Mouse (Mus musculus) embryonic facial prominence, embryonic 14.5 days (tissue): ENCODE results near the gene Pdzd7. TPM values are rescaled to one million over a fixed set of nuclear protein-coding genes. Genes with fewer than 3 reads are reported as not detected.
A peak's percentile ranks its signal among the peaks of the same experiment; 100 is the strongest.

Source experiments
- ATAC-seq: fragments of 200-750 bp; cut with Nextera tagmentation; 2 replicates; pipeline ENCODE4 v1.8.0; 2017; ENCODE audit warnings: low read depth, moderate number of reproducible peaks, moderate TSS enrichment
- DNase-seq: peaks from one replicate; pipeline ENCODE4 v3.0.0-alpha.2; 2015; ENCODE audit warnings: low spot score
- H3K27ac ChIP-seq: fragments of 300-500 bp; sonication (generic); replicated peaks from 2 replicates; pipeline ENCODE4 v1.5.1; 2014; ENCODE audit warnings: low read depth, mild to moderate bottlenecking, low read length, moderate library complexity
- H3K27me3 ChIP-seq: fragments of 300-500 bp; sonication (generic); replicated peaks from 2 replicates; pipeline ENCODE4 v1.6.1; 2014; ENCODE audit warnings: low read length; ENCODE audit not compliant: control insufficient read depth, insufficient read depth
- H3K36me3 ChIP-seq: fragments of 300-500 bp; sonication (generic); 2 replicates; pipeline ENCODE4 v1.6.1; 2014; ENCODE audit warnings: low read length, mixed read lengths; ENCODE audit not compliant: control insufficient read depth, insufficient read depth
- H3K4me1 ChIP-seq: fragments of 300-500 bp; sonication (generic); 2 replicates; pipeline ENCODE4 v1.6.1; 2014; ENCODE audit warnings: antibody characterized with exemption, low read length; ENCODE audit not compliant: control insufficient read depth, insufficient read depth
- H3K4me2 ChIP-seq: fragments of 300-500 bp; sonication (generic); 2 replicates; pipeline ENCODE4 v1.6.1; 2014; ENCODE audit warnings: low read depth, mild to moderate bottlenecking, low read length, moderate library complexity, mixed read lengths
- H3K4me3 ChIP-seq: fragments of 300-500 bp; sonication (generic); 2 replicates; pipeline ENCODE4 v1.5.1; 2014; ENCODE audit warnings: low read depth, mild to moderate bottlenecking, low read length
- H3K9ac ChIP-seq: fragments of 300-500 bp; sonication (generic); 2 replicates; pipeline ENCODE4 v1.6.1; 2014; ENCODE audit warnings: low read depth, mild to moderate bottlenecking, low read length, moderate library complexity, mixed read lengths
- H3K9me3 ChIP-seq: fragments of 300-500 bp; sonication (generic); 2 replicates; pipeline ENCODE4 v1.6.1; 2016; ENCODE audit warnings: low read length; ENCODE audit not compliant: control insufficient read depth
- WGBS: fragments of 180-500 bp; shearing (Covaris S2); extraction: QIAGEN DNeasy Blood & Tissue Kit; methylation state at CpG from one replicate; pipeline ENCODE4 v1.1.7; 2014; 5-methylcytosine and 5-hydroxymethylcytosine counted together
- polyA plus RNA-seq: library from polyadenylated mRNA; unstranded; fragments of >200 nt; fragmentation: Nextera tagmentation; extraction: Ambion mirVana; gene quantifications from 2 replicates; pipeline ENCODE4 v1.2.1, GENCODE M21; 2014

Pdzd7 gene
- polyA plus RNA-seq: 0.32 and 0.67 TPM in 2 replicates

DNA sequence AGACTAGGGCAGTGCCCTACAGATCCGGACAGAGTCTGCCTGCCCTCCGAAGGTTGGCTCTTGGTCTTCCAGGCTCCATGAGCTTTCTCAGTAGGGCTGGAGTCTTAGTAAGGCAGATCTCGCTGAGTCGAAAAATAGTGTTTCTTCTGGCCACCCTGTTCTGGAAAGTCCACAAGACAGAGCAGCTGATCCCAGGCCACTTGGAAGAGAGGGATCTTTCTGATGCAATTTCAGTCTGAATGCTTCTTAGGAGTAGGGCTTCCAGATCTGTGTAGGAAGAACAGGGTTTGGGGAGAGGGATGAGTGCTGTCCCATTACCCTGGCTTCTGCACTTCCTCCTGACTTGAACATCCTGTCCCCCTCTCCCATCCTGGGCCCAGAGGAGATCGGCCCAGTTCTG is at the start of gene Pdzd7:
TSS of gene Pdzd7 (minus strand) at position 67 of the 400 bp plus-strand sequence.
- Histone ChIP-seq H3K27me3 (peaks cover 7% of the 10 kb centered on the region; the same call in 1 of the 2 replicates), H3K9me3 (no peaks in the 10 kb centered on the region), H3K9ac (peak within 1 kb of the TSS; percentile 70), H3K4me1 (peaks cover 20% of the 10 kb centered on the region), H3K36me3 (peaks cover 10% of the 10 kb centered on the region), H3K27ac (no peak within 1 kb of the TSS; the same call in 1 of the 2 replicates), H3K4me2 (peak within 1 kb of the TSS; percentile 79), H3K4me3 (peak within 1 kb of the TSS; percentile 51)
- DNase-seq: no peak
- WGBS: 63% methylated on average over 5 of the region's 5 CpGs
- ATAC-seq: no peak

DNA sequence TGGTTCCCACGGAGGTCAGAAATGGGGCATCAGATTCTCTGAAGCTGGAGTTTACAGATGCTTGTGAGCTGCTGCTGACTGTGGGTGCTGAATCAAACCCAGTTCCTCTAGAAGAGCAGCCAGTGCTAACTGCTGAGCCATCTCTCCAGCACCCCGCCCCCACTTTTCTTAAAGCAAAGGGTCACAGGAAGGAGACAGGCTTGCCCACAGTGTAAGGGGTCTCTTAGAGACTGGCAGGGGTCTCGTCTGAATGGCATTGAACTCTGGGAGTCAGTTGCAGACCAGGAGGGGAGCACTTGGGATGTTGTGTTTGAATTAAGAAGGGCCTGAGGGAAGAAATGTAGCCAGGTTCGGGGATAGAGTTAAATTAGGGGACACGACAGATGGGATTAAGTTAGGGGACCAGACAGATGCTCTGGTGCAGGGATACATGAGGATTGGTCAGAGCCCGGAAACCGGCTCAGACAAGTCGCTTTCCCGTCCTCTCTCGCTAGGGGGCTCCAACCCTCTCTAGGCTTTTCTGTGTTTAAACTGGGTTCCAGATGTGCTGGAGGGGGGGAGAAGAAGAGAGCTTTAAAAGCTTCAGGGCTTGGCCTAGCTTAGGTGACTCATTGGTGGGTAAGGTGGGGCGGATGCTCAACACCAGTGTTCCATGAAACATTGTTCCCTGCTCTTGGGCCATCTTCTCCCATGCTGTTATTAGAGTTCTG is 36.5 kb upstream of the Pdzd7 start:
- no peak for ATAC-seq
- Histone ChIP-seq H3K4me1 (peaks cover 20% of the 10 kb centered on the region), H3K27ac (no peak overlapping the region), H3K9me3 (no peaks in the 10 kb centered on the region), H3K36me3 (no peaks in the 10 kb centered on the region), H3K27me3 (peaks cover 50% of the 10 kb centered on the region), H3K4me3 (no peak overlapping the region), H3K9ac (no peak overlapping the region), H3K4me2 (no peak overlapping the region)
- 13% methylated on average over 11 of the region's 11 CpGs for WGBS
- peak; percentile 51 for DNase-seq

DNA sequence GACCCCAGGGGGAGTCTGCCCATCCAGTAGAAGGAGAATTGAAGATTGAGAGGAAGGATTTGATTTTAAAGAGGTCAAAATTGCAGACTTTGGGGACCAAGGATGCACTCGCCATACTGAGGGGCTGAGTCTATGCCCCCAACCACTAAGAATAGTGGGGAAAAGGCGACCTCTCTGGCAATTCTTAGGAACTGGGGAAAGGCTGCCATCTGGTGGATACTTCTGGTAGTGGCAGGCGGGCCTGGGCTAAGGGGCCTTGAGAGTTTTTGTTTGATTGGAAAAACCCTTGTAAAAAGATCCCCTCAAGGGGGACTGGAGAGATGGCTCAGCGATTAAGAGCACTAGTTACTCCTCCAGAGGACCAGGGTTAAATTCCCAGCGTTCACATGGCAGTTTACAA is 35.8 kb upstream of the Pdzd7 start:
- 3% methylated on average over 5 of the region's 5 CpGs for WGBS
- no peak overlapping the region for H3K27ac ChIP-seq
- peak overlapping the region; percentile 99 for H3K4me2 ChIP-seq
- H3K9ac ChIP-seq: 0 out of 2 replicates have a peak overlapping the region, but pooled peaks have one; percentile 50
- H3K27me3 ChIP-seq: peaks cover 57% of the 10 kb centered on the region
- ATAC-seq (no peak), DNase-seq (peak; percentile 60)
- peak overlapping the region; percentile 22; the same call in 1 of the 2 replicates for H3K4me3 ChIP-seq
- H3K36me3 ChIP-seq: no peaks in the 10 kb centered on the region
- H3K9me3 ChIP-seq: no peaks in the 10 kb centered on the region
- peaks cover 27% of the 10 kb centered on the region for H3K4me1 ChIP-seq

DNA sequence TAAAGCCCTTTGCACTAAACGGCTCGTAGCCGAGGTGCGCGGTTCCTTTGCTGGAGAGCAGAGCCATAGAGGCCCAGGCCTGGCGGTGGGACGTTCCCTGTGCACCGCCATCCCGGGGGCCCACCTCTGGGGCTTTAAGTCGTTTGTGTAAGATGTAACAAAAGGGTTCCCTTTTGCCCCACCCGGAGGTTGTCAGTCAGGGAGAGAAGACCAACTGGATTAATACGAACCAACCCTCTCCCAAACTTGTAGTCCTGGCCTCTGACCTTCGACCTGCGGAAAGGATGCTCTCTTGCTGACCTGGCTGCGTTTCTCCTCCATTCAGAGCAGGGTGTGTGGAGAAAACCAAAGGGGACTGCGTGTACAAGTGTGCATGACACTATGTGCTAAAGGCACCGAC is 35.2 kb upstream of the Pdzd7 start:
- Histone ChIP-seq H3K36me3 (no peaks in the 10 kb centered on the region), H3K27me3 (peaks cover 62% of the 10 kb centered on the region), H3K27ac (no peak overlapping the region), H3K4me2 (peak overlapping the region; percentile 99), H3K4me1 (peaks cover 33% of the 10 kb centered on the region), H3K9ac (peak overlapping the region; percentile 50), H3K4me3 (peak overlapping the region; percentile 22), H3K9me3 (no peaks in the 10 kb centered on the region)
- ATAC-seq: no peak
- DNase-seq: no peak
- 3% methylated on average over 17 of the region's 17 CpGs for WGBS

DNA sequence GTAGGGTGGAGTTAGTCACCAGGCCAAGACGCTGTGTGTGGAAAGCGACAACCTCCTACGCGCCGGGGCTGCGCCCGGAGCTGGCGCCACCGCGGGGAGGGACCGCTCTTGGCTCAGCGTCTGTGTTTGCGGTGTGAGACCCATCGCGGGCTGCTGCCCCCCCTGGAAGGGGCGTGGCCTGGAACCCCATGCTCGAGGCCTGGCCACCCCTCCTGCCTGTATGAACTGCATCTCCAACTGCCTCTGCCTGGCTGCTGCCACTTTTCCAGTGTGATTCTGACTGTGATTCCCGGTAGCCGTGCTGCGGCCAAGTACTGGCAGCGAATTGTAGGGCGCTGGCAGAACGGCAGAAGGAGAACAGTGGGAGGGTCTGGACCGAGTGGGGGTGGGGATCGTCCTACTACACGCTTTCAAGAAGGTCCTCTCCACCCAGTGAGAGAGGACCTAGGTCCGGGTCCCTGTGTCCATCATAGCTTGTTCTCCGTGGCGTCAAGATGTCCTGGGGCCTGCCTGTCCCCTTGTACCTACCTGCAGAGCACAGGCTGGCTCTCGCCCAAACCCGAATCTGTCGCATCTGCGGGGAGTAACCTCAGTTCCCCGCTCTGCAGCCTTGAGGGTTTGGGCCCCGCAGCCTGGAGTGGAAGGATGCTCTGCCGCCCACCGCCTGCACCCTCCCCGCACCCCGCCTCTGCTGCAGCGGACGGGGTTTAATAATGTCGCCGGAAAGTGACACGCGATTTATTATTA is 34.4 kb upstream of the Pdzd7 start:
- Histone ChIP-seq H3K27ac (peak overlapping the region; percentile 70), H3K4me3 (peak overlapping the region; percentile 22), H3K36me3 (no peaks in the 10 kb centered on the region), H3K4me2 (peak overlapping the region; percentile 99), H3K27me3 (peaks cover 60% of the 10 kb centered on the region), H3K9me3 (no peaks in the 10 kb centered on the region), H3K9ac (peak overlapping the region; percentile 50), H3K4me1 (peaks cover 36% of the 10 kb centered on the region)
- peak; percentile 84 for DNase-seq
- 1% methylated on average over 45 of the region's 45 CpGs for WGBS
- peak; percentile 28 for ATAC-seq

DNA sequence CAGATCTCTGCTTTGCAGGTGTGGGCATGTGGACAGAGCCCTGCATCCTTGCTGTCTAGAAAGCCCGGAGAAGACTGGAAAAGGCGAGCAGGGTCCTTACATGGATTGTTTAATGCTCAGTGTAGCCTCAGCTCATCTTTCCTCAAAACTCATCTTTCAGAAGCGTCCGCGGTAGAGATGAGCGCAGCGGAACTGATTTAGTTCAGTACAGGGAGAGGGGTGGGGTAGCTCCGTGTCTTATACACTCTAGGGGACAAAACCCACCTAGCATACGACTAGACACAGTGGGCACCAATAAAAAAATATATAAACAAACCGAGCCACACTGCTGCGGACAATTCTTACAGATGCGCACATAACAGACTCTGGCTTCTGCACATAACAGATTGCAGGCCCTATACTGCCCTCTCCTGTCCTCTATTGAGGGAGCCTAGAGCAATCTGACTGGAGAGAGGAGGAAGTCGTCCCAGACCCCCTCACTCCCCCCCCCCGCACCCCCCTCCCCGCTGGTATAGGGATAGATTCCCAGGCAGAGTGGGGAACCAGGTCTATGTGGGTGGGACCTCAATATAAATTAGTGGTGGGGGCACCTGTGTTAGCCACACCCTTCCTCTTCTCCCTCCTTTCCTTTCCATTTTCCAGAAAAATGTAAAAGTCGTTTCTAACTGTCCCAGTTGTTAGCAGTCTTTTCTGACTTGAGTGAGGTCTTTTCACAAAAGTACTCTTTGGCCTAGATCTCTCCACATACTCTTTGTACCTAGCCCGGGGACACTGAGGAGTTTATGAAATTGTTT is 33.7 kb upstream of the Pdzd7 start:
- Histone ChIP-seq H3K9ac (peak overlapping the region; percentile 50; the same call in 1 of the 2 replicates), H3K4me3 (peak overlapping the region; percentile 22), H3K36me3 (no peaks in the 10 kb centered on the region), H3K9me3 (no peaks in the 10 kb centered on the region), H3K27me3 (peaks cover 59% of the 10 kb centered on the region), H3K27ac (peak overlapping the region; percentile 70; the same call in 1 of the 2 replicates), H3K4me2 (peak overlapping the region; percentile 99), H3K4me1 (peaks cover 36% of the 10 kb centered on the region)
- DNase-seq (peak; percentile 81), ATAC-seq (no peak; the same call in 1 of the 2 replicates)
- WGBS: 4% methylated on average over 15 of the region's 17 CpGs

DNA sequence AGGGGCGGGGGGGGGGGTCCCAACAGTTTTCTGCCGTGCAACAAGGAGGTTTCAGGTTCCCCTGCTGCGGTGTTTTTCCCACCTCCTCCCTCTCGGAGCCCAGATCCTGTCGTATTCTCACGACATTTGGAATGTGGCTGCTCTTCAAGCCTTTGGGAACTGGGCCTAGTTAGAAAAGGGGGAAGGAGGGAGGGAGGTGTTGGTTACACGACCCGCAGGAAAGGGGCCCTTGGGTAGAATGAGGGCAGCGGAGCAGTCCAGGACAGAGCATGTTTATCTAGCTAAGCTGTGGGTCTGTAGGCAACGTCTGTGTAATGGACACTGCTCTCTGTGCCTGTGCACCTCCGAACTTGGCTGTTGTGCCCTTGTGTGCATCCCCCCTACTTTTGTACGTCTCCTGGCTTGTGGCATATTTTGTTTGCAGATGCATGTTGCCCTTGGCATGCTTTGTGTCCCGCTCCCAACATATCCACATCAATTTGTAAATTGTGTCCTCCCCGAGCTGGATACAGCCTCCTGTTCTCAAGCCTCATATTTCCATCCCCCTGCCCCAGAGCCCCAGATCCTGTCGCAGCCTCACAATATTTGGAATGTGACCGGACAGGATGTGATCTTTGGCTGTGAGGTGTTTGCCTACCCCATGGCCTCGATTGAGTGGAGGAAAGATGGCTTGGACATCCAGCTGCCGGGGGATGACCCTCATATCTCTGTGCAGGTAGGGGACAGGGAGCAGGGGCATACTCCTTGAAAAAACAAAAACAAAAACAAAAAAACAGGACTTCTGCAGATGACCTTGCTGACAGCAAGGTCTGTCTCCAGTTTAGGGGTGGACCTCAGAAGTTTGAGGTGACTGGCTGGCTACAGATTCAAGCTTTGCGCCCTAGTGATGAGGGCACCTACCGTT is 32.5 kb upstream of the Pdzd7 start:
- Histone ChIP-seq H3K9ac (0 out of 2 replicates have a peak overlapping the region, but pooled peaks have one; percentile 26), H3K4me1 (peaks cover 39% of the 10 kb centered on the region), H3K27me3 (peaks cover 53% of the 10 kb centered on the region), H3K27ac (no peak overlapping the region), H3K36me3 (no peaks in the 10 kb centered on the region), H3K4me3 (peak overlapping the region; percentile 51), H3K4me2 (peak overlapping the region; percentile 99), H3K9me3 (no peaks in the 10 kb centered on the region)
- ATAC-seq (no peak), DNase-seq (peak; percentile 67)
- 7% methylated on average over 20 of the region's 20 CpGs for WGBS
